Mouse (Mus musculus): ENCODE results near the gene Mbnl1.
"Not testable (repeated sequence)": the region's sequence is repeated elsewhere in the genome, so short reads cannot be mapped to it uniquely, and the experiment has no call there.

The Mbnl1 gene

GRCm38 (mm10) chr3:60494774-60495535, 22.3 kb downstream of the Mbnl1 start:
- not testable (repeated sequence) for DNase-seq

DNA sequence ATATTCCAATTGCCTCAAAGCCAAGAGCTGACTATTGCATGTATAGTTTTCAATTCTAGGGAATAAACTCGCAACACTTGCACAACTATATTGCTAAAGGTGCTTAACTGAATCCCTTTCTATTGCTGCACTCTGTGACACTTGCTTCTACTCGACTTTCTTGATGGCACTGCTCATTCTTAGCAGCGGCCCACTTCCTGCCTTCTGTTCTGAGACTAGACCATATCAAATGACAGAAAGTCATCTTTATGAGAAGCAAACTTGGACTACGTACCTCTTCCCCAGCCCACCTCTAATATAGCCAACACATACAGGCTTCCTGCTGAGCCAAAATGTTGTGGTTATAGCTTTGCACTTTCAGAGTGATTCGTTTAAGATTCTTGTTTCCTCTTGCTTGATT, 23.6 kb downstream of the Mbnl1 start:
- DNase-seq, result no peak

DNA sequence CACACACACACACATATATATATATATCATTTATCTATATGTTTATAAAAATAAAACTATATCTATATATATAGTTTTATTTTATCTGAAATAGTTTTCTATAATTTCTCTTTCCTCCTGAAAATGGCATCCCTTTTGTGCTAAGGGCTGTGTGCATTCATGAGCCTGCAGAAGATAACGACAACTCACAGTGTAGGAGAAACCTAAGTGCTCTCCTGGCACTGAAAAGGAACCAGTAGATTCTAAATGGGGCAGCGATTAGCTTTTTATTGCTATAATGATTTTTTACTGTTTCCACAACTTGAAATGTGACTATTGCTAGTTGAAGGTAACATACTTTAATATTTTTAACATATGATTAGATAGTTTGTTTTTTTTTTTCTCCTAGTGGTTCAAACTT, 25.5 kb downstream of the Mbnl1 start:
- no peak for DNase-seq

DNA sequence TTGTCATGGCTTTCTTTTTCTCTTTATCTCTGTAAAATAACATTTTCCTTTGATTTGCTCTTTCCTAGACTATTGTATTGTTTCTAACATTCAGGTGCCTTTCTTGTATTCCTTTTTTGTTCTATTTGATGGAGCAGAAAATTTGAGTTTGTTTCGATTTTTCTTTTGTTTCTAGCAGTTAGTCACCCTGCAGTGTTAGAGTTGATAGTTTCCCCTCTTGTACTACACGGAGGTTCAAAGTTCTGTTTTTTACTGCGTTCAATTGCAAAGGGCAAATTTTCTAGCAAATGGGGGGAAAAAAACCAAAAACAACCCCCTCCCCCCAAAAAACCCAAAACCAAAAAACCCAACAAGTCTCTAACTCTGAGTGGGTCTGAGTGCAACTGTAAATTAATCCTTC, 26.0 kb downstream of the Mbnl1 start:
- no peak for DNase-seq

- DNase-seq, result peak; percentile 96
Observed at GRCm38 (mm10) chr3:60499157-60499578, 26.5 kb downstream of the Mbnl1 start.

DNA sequence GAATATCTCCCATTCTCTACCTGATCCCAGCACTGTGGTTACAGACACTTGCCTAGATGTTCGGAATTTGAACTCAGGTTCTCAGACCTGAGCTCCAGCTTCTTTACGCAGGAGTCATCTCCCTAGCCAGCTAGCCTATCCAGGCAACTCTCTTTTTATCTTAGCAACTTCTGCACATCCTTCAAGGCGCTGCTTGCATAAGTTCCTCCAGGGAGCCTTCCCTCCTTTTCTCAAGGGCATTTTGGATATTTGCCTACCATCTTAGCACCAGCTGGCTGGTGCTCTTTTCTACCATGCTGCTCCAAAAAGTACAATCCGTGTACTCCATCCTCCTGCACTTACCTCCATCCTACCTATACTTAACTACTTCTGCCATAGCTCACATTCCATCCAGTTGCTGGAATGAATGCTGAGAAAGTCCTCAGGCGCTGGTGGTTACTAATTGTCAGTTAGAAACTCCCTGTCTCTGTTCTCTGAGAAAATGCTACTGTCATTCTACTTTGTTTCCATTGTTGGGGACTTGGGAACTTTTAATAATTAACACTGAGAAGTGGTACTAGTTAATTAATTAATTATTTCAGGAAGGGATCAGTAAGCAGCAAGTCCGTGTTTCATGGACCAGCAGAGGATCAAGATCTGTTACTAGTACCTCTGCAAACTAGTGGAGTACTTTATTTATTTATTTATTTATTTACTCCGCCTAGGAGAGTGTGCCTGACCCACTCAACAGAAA, 27.3 kb downstream of the Mbnl1 start:
- DNase-seq, result no peak

GRCm38 (mm10) chr3:60500571-60501527, 28.2 kb downstream of the Mbnl1 start:
- peak; percentile 99 for DNase-seq

DNA sequence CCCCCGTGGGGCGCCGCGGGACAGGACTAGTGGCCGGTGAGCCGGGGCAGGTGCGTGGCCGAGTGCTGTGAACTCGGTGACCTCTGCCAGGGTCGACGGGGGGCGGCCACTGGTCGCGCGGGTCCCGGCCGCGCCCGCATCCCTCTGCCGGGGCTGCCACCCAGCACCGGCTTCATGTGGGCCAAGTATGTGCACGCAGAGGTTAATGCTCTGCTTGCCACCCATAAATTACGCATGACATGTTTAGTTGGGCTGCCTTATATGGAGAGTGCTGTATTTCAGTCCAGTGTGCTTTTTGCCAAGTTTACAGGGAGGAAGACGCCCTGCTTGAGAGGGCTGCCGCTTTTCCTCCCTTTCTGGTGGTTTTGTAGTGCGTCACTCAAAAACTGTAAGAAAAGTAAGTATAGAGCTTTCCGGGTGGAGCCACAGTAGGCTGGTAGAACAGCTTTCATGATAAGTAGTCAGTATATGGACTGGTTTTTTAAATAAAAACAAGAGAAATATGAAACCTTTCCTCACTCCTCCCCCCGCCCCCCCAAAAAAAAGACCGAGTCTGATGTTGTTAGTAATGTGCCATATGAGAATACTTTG, 29.0 kb downstream of the Mbnl1 start:
- DNase-seq, result peak; percentile 99

GRCm38 (mm10) chr3:60502155-60502987, 29.7 kb downstream of the Mbnl1 start:
- DNase-seq, result peak; percentile 90

- DNase-seq, result no peak
Observed at GRCm38 (mm10) chr3:60503196-60503595, 30.6 kb downstream of the Mbnl1 start.

DNA sequence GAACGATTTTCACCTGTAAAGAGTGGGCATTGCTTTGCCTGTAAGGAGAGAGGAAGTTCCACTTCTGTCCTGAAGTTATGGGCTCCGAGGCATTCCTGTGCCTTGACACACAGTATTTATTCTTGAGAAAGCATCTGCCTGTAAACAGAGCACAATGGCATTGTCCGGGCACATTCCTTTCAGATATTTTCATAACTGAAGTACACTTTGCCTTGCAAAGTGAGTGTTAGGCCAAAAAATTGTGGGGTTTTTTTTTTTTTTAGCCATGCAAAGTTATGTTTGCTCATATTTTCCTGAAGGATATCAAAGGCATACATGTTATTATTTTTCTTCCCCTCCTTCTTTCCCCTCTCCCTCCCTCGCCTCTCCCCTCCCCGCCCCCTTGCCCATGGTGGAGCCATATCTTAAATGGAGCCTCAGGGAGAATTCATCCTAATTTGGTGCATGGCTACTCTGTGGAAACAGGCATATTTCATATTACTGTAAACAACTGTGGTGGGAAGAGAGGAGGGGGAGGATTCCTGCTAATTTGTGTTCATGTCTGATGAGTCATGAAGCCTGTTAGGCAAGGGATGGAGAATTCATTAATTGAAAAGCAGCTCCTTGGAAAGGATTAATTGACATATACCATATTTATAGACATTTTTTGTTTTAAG, 32.3 kb downstream of the Mbnl1 start:
- no peak for DNase-seq

DNA sequence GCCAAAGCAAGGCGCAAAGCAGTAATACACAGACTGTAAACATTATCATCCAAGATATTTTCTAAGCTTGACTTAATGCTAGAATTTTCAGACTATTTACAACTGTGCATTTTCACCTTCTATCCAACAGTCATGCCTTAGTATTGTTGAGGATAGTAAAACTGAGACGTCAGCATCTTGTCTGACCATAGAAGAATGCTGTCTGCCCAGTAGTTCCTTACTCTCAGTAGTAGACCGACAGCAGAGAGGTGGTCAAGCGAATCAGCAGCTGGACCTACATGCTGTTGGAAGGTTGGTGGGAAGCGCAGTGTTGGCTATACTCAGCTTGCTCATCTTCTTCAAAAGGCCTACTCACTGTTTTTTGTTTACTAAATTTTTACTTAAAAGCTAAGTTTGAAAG, 34.2 kb downstream of the Mbnl1 start:
- peak; percentile 55 for DNase-seq

- DNase-seq, result peak; percentile 64
Observed at GRCm38 (mm10) chr3:60507496-60507895, 34.9 kb downstream of the Mbnl1 start.

DNA sequence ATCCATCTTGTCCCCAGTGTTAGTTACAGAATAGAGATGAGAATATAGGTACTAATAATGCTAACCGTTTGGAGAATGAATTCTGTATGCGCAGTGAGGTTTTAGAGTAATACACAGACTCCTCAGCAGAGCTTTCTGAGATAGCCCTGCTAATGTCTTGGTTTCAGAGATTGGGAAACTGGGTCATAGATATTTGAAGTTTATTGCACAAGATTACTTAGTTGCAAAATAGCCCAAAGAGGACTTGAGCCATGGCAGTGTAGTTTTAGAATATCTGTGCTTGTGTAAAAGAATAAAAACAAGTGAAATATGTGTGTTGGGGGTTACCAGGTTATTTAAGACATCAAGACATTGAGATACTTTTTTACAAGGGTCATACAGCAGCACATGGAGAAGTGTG, 35.3 kb downstream of the Mbnl1 start:
- peak; percentile 10 for DNase-seq

GRCm38 (mm10) chr3:60511197-60511596, 38.6 kb downstream of the Mbnl1 start:
- no peak for DNase-seq

DNA sequence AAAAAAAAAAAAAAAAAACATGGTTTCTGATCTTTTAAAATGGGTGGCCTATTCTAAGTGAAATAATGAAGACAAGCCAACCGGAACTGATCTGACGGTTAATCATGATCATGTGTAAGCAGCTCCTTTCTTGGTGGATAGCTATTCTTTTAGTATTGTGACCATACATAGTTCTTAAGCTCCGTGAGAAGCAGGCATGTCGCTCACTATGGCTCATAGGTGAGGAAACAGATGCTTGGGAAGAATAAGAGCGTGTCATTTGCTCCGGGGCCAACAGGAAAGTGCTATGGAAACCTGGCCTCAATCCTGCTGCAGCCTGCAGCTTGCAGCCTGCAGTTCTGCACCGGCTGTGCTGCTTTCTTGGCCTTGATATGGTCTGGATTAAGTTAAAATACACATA, 40.7 kb downstream of the Mbnl1 start:
- DNase-seq, result peak; percentile 93

GRCm38 (mm10) chr3:60513746-60514145, 41.1 kb downstream of the Mbnl1 start:
- peak; percentile 91 for DNase-seq

DNA sequence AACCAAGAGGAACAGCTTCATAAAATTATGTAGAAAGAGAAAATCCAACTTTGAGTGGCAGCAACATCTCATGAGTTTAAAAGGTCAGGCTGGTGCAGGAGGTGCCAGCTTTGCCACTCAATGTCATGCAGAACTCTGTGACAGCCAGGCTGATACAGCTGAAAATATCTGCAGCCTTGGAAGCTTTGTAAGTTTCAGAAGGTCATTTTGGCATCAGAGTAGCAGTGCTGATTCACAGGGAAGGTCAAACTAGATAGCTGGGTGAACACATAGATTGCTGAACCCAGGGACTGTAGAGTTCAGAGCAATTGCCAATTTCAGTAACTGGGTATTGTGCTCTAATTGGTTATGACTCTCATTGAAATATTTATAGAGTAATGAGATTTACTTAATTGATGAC, 42.8 kb downstream of the Mbnl1 start:
- peak; percentile 94 for DNase-seq

GRCm38 (mm10) chr3:60516054-60516674, 43.5 kb downstream of the Mbnl1 start:
- DNase-seq, result peak; percentile 98

GRCm38 (mm10) chr3:60517234-60517787, 44.7 kb downstream of the Mbnl1 start:
- no peak for DNase-seq
